Mouse (Mus musculus) heart, adult 2 months (tissue): Measurements from ENCODE around the gene Hoxc6.

Experiments
- CTCF ChIP-seq: fragments of 200-600 bp; IDR thresholded peaks from 2 replicates; pipeline ENCODE4 v1.8.1; 2022; ENCODE audit warnings: antibody characterized with exemption, mild to moderate bottlenecking, moderate library complexity
- POLR2A ChIP-seq: fragments of 200-500 bp; IDR thresholded peaks from 2 replicates; pipeline ENCODE4 v1.6.1; 2011; ENCODE audit warnings: mild to moderate bottlenecking, low read depth, low read length, control low read depth; ENCODE audit not compliant: insufficient read depth

GRCm38 (mm10) chr15:102972753-102973152, 25.3 kb upstream of the Hoxc6 start:
- TF ChIP-seq CTCF, result no peak
- TF ChIP-seq POLR2A, result no peak
